Mouse (Mus musculus) heart, embryonic 16.5 days (tissue): ENCODE measurements around the gene 6330409D20Rik. TPM values are rescaled to one million over a fixed set of nuclear protein-coding genes. Genes with fewer than 3 reads are reported as not detected.

Source experiments
- ATAC-seq: fragments of 200-750 bp; cut with Nextera tagmentation; replicated peaks from 2 replicates; pipeline ENCODE4 v1.8.0; 2017; ENCODE audit warnings: moderate number of reproducible peaks; ENCODE audit not compliant: insufficient read depth, low FRiP score; ENCODE audit errors: extremely low read depth
- H3K27ac ChIP-seq: fragments of 300-500 bp; sonication (generic); 2 replicates; pipeline ENCODE4 v1.5.1; 2014; ENCODE audit warnings: mild to moderate bottlenecking, low read length, control low read depth, moderate library complexity
- H3K27me3 ChIP-seq: fragments of 300-500 bp; sonication (generic); 2 replicates; pipeline ENCODE4 v1.6.1; 2014; ENCODE audit warnings: low read length, mixed read lengths; ENCODE audit not compliant: control insufficient read depth, insufficient read depth
- H3K36me3 ChIP-seq: fragments of 300-500 bp; sonication (generic); 2 replicates; pipeline ENCODE4 v1.6.1; 2014; ENCODE audit not compliant: control insufficient read depth, insufficient read depth
- H3K4me1 ChIP-seq: fragments of 300-500 bp; sonication (generic); 2 replicates; pipeline ENCODE4 v1.6.1; 2014; ENCODE audit warnings: low read length, mixed read lengths; ENCODE audit not compliant: control insufficient read depth, insufficient read depth
- H3K4me2 ChIP-seq: fragments of 300-500 bp; sonication (generic); 2 replicates; pipeline ENCODE4 v1.6.1; 2014; ENCODE audit warnings: low read depth, mild to moderate bottlenecking, control low read depth, low read length
- H3K4me3 ChIP-seq: fragments of 300-500 bp; sonication (generic); 2 replicates; pipeline ENCODE4 v1.5.1; 2014; ENCODE audit warnings: mild to moderate bottlenecking, control low read depth, low read length
- H3K9ac ChIP-seq: fragments of 300-500 bp; sonication (generic); 2 replicates; pipeline ENCODE4 v1.6.1; 2014; ENCODE audit warnings: low read length, control low read depth
- H3K9me3 ChIP-seq: fragments of 300-500 bp; sonication (generic); replicated peaks from 2 replicates; pipeline ENCODE4 v1.6.1; 2016; ENCODE audit warnings: low read length; ENCODE audit not compliant: control insufficient read depth
- WGBS: fragments of 180-500 bp; shearing (Covaris S2); extraction: QIAGEN DNeasy Blood & Tissue Kit; methylation state at CpG from one replicate; pipeline ENCODE4 v1.1.7; 2014; 5-methylcytosine and 5-hydroxymethylcytosine counted together
- polyA plus RNA-seq: library from polyadenylated mRNA; unstranded; fragments of >200 nt; fragmentation: Nextera tagmentation; extraction: Ambion mirVana; gene quantifications from 2 replicates; pipeline ENCODE4 v1.2.1, GENCODE M21; 2015

Gene 6330409D20Rik
- polyA plus RNA-seq, 1 experiment from 2014 or later, result 0.26 TPM

DNA sequence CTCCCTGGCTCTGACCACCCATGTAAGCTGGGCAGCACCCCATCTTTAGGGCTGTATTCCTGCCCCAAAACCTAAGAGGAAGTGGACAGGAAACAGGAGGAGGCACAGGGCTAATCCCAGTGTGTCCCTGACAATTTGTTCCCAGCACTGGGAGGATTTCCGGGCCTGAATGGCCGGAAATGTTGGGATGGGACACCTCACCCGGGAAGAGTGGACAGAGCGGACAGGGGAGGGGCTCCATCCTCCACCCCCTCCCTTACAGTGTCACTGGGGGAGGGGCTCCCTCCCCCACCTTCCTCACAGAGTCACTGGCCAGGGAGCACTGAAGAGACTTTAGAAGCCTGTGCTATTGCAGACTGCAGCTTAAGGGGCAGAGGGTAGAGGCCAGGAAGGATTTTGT, 5.9 kb downstream of the 6330409D20Rik start:
- Histone ChIP-seq H3K9me3 (no peaks in the 10 kb centered on the region), H3K27ac (peak overlapping the region; percentile 84), H3K9ac (no peak overlapping the region), H3K36me3 (no peaks in the 10 kb centered on the region), H3K4me1 (peaks cover 17% of the 10 kb centered on the region), H3K4me3 (no peak overlapping the region), H3K27me3 (no peaks in the 10 kb centered on the region), H3K4me2 (peak overlapping the region; percentile 27; the same call in 1 of the 2 replicates)
- ATAC-seq, result peak; percentile 64
- 59% methylated on average over 4 of the region's 4 CpGs for WGBS

DNA sequence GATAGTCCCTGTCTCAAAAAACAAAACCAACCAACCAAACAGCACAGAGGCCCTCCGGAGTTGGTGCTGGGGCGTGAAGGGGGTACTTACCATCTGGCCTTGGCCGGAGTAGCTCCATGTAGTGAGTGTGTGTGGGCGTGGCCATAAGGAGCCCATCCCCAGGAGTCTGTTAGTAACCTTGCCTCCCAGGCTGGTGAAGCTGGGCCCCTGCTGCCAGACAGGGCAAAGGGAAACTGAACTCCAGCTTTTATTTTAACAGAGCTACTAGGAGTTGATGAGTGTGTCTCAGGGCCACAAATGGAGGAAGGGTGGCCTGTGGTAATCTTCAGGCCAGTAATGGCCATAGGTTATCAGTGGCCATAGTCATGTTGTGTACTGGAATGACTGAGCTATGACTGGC, 6.3 kb downstream of the 6330409D20Rik start:
- ATAC-seq, result peak; percentile 10; the same call in 1 of the 2 replicates
- Histone ChIP-seq H3K4me2 (no peak overlapping the region), H3K27me3 (no peaks in the 10 kb centered on the region), H3K9me3 (no peaks in the 10 kb centered on the region), H3K9ac (no peak overlapping the region), H3K4me1 (peaks cover 17% of the 10 kb centered on the region), H3K4me3 (no peak overlapping the region), H3K36me3 (no peaks in the 10 kb centered on the region), H3K27ac (peak overlapping the region; percentile 84)
- WGBS, result 39% methylated on average over 4 of the region's 4 CpGs

GRCm38 (mm10) chr2:32732695-32733094, 8.1 kb downstream of the 6330409D20Rik start:
- no peaks in the 10 kb centered on the region for H3K9me3 ChIP-seq
- peak overlapping the region; percentile 15; the same call in 1 of the 2 replicates for H3K4me2 ChIP-seq
- no peaks in the 10 kb centered on the region for H3K27me3 ChIP-seq
- no peak overlapping the region for H3K9ac ChIP-seq
- peak overlapping the region; percentile 86 for H3K27ac ChIP-seq
- no peak for ATAC-seq
- H3K4me3 ChIP-seq, result no peak overlapping the region
- peaks cover 17% of the 10 kb centered on the region for H3K4me1 ChIP-seq
- 69% methylated on average over 6 of the region's 6 CpGs for WGBS
- H3K36me3 ChIP-seq, result no peaks in the 10 kb centered on the region

GRCm38 (mm10) chr2:32731911-32732310, 8.9 kb downstream of the 6330409D20Rik start:
- no peak for ATAC-seq
- peak overlapping the region; percentile 86 for H3K27ac ChIP-seq
- no peaks in the 10 kb centered on the region for H3K27me3 ChIP-seq
- H3K4me2 ChIP-seq, result peak overlapping the region; percentile 15
- H3K4me3 ChIP-seq, result no peak overlapping the region
- peaks cover 20% of the 10 kb centered on the region for H3K4me1 ChIP-seq
- WGBS, result 55% methylated on average over 4 of the region's 4 CpGs
- no peaks in the 10 kb centered on the region for H3K9me3 ChIP-seq
- peak overlapping the region; percentile 12; the same call in 1 of the 2 replicates for H3K9ac ChIP-seq
- no peaks in the 10 kb centered on the region for H3K36me3 ChIP-seq

DNA sequence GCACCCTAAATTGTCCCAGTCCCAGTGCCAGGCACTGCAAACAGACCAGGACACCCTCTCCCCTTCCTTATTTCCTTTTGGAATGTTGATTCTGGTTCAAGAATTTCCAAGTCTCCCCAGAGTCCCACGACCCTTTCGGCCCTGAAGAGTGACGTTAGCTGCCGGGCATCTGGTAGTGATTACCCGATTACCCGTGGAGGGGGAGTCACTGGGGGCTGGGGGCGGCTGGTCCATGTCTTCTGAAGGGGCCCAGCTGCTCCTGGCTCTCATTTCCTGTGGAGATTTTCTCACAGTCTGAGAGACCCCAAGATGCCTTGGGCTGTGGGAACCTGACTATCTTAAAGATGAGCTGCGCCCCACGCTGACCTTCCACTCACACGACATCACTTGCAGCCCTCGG, 10.0 kb downstream of the 6330409D20Rik start:
- Histone ChIP-seq H3K4me1 (peaks cover 20% of the 10 kb centered on the region), H3K9me3 (no peaks in the 10 kb centered on the region), H3K4me2 (peak overlapping the region; percentile 66), H3K27ac (peak overlapping the region; percentile 86), H3K9ac (peak overlapping the region; percentile 52; the same call in 1 of the 2 replicates), H3K27me3 (no peaks in the 10 kb centered on the region), H3K4me3 (peak overlapping the region; percentile 1), H3K36me3 (no peaks in the 10 kb centered on the region)
- WGBS, result 21% methylated on average over 11 of the region's 11 CpGs
- ATAC-seq, result no peak

DNA sequence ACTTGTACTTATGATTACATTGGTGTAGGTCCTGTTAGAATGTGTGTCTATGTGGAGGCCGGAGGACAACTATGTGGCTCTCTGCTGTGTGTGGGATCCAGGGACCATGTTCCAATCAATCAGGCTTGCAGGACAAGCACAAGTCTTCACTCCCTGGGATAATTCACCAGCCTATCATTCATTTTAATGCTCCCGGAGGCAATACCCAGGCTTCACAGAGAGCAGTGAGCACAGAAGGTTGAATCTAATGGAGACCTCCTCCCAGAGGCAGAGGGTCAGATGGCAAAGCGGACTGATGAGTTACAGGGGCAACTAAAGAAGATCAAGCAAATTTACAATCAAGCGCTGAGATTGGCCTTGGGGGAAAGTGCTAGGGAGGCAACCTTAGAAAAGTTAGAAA, 11.3 kb downstream of the 6330409D20Rik start:
- Histone ChIP-seq H3K27me3 (no peaks in the 10 kb centered on the region), H3K36me3 (no peaks in the 10 kb centered on the region), H3K27ac (peak overlapping the region; percentile 86), H3K4me2 (peak overlapping the region; percentile 66), H3K9me3 (no peaks in the 10 kb centered on the region), H3K4me3 (peak overlapping the region; percentile 51), H3K9ac (peak overlapping the region; percentile 43), H3K4me1 (peaks cover 20% of the 10 kb centered on the region)
- 67% methylated on average over 4 of the region's 4 CpGs for WGBS
- no peak for ATAC-seq

- Histone ChIP-seq H3K4me1 (peaks cover 18% of the 10 kb centered on the region), H3K36me3 (no peaks in the 10 kb centered on the region), H3K9me3 (no peaks in the 10 kb centered on the region), H3K27ac (peak overlapping the region; percentile 73), H3K4me2 (peak overlapping the region; percentile 66), H3K27me3 (no peaks in the 10 kb centered on the region), H3K4me3 (peak overlapping the region; percentile 51), H3K9ac (peak overlapping the region; percentile 64)
- ATAC-seq, result peak; percentile 24; the same call in 1 of the 2 replicates
- WGBS, result 31% methylated on average over 7 of the region's 7 CpGs
These were observed 12.4 kb downstream of the 6330409D20Rik start for GRCm38 (mm10) chr2:32728463-32728862.

- H3K9me3 ChIP-seq, result no peaks in the 10 kb centered on the region
- H3K36me3 ChIP-seq, result no peaks in the 10 kb centered on the region
- ATAC-seq, result peak; percentile 96
- H3K4me3 ChIP-seq, result peak overlapping the region; percentile 51
- WGBS, result 2% methylated on average over 16 of the region's 16 CpGs
- peak overlapping the region; percentile 66 for H3K4me2 ChIP-seq
- H3K9ac ChIP-seq, result peak overlapping the region; percentile 64
- H3K27ac ChIP-seq, result peak overlapping the region; percentile 65
- H3K4me1 ChIP-seq, result peaks cover 14% of the 10 kb centered on the region
- H3K27me3 ChIP-seq, result no peaks in the 10 kb centered on the region
These were observed 13.4 kb downstream of the 6330409D20Rik start for GRCm38 (mm10) chr2:32727435-32727834.

DNA sequence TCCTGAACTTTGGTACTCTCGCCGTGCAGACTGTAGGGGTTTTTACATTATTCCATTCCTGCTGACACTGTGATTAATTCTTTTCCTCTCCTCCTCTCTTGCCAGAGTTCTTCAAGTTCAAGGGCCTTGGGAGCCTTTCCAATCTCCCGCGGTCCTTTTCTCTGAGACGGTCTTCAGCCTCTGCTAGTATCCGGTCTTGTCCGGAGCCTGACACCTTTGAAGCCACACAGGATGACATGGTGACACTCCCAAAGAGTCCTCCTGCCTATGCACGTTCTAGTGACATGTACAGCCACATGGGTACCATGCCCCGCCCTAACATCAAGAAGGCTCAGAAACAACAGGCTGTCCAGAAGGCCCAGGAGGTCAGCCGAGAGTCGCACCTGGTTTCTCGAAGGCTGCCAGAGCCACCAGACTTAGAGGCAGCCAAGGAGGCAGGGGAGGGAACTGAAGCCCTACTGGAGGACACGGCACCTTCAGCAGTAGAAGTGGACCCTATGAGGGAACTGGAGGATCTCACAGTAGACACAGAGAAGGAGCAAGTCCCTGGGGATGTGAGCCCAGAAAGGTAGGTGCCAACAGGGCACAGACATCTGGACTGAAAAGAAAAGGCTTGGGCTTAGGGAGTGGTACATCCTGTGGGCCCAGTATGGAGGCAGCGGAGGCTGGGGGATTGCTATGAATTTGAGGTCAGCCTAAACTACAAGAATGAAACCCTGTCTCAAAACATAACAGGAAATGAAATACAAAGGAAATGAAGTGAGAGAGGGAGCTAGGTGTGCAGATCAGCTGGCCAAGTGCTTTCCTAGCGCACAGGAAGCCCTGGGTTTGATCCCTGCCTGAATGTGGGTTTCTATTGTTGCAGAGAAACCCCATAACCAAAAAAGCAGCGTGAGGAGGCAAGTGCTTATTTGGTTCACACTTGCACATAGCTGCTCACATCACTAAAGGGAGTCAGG, 15.7 kb downstream of the 6330409D20Rik start:
- Histone ChIP-seq H3K4me2 (no peak overlapping the region), H3K9ac (no peak overlapping the region), H3K4me3 (no peak overlapping the region), H3K9me3 (no peaks in the 10 kb centered on the region), H3K36me3 (no peaks in the 10 kb centered on the region), H3K4me1 (peaks cover 14% of the 10 kb centered on the region), H3K27ac (no peak overlapping the region), H3K27me3 (no peaks in the 10 kb centered on the region)
- ATAC-seq, result no peak
- WGBS, result 68% methylated on average over 16 of the region's 16 CpGs
